Mouse (Mus musculus): ENCODE results near the gene Dnmbp.

Dnmbp gene

GRCm38 (mm10) chr19:43879401-43880212 is 60.4 kb downstream of the Dnmbp start:
- peak; percentile 63 to 85 for DNase-seq (ENCODE audit: low spot score in 2 of 2)

- no peak for DNase-seq (ENCODE audit: low spot score in 2 of 2)
Measured at GRCm38 (mm10) chr19:43878111-43879092, 61.6 kb downstream of the Dnmbp start.

- no peak for DNase-seq (ENCODE audit: low spot score in 2 of 2)
Measured at GRCm38 (mm10) chr19:43877364-43877763, 62.6 kb downstream of the Dnmbp start.

GRCm38 (mm10) chr19:43875996-43876395 is 64.0 kb downstream of the Dnmbp start:
- DNase-seq (ENCODE audit: low spot score in 2 of 2), result peak in 1 of 2 experiments; percentile 27

GRCm38 (mm10) chr19:43874351-43874750 is 65.6 kb downstream of the Dnmbp start:
- no peak for DNase-seq (ENCODE audit: low spot score in 2 of 2)

GRCm38 (mm10) chr19:43870418-43870817 is 69.6 kb downstream of the Dnmbp start:
- DNase-seq (ENCODE audit: low spot score in 2 of 2), result no peak

GRCm38 (mm10) chr19:43857347-43857746 is 82.6 kb downstream of the Dnmbp start:
- no peak for DNase-seq (ENCODE audit: low spot score in 2 of 2)

GRCm38 (mm10) chr19:43852837-43853545 is 87.0 kb downstream of the Dnmbp start:
- DNase-seq (ENCODE audit: low spot score in 2 of 2), result no peak

- no peak for DNase-seq (ENCODE audit: low spot score in 2 of 2)
Measured at GRCm38 (mm10) chr19:43851996-43852630, 87.9 kb downstream of the Dnmbp start.

GRCm38 (mm10) chr19:43850026-43850425 is 90.0 kb downstream of the Dnmbp start:
- no peak for DNase-seq (ENCODE audit: low spot score in 2 of 2)

- no peak for DNase-seq (ENCODE audit: low spot score in 2 of 2)
Measured at GRCm38 (mm10) chr19:43847966-43848365, 92.0 kb downstream of the Dnmbp start.

GRCm38 (mm10) chr19:43847056-43847455 is 92.9 kb downstream of the Dnmbp start:
- no peak for DNase-seq (ENCODE audit: low spot score in 2 of 2)

GRCm38 (mm10) chr19:43845331-43845908 is 94.6 kb downstream of the Dnmbp start:
- DNase-seq (ENCODE audit: low spot score in 2 of 2), result no peak

- DNase-seq (ENCODE audit: low spot score in 2 of 2), result no peak
Measured at GRCm38 (mm10) chr19:43843184-43843583, 96.8 kb downstream of the Dnmbp start.

- DNase-seq (ENCODE audit: low spot score in 2 of 2), result peak; percentile 71 to 83
Measured at GRCm38 (mm10) chr19:43832425-43833069, 107.4 kb downstream of the Dnmbp start.

GRCm38 (mm10) chr19:43826855-43827254 is 113.1 kb downstream of the Dnmbp start:
- DNase-seq (ENCODE audit: low spot score in 2 of 2), result no peak

- DNase-seq (ENCODE audit: low spot score in 2 of 2), result no peak
Measured at GRCm38 (mm10) chr19:43815661-43816414, 124.2 kb downstream of the Dnmbp start.

GRCm38 (mm10) chr19:43813315-43813714 is 126.7 kb downstream of the Dnmbp start:
- no peak for DNase-seq (ENCODE audit: low spot score in 2 of 2)

- no peak for DNase-seq (ENCODE audit: low spot score in 2 of 2)
Measured at GRCm38 (mm10) chr19:43811419-43811818, 128.6 kb downstream of the Dnmbp start.

GRCm38 (mm10) chr19:43809331-43809730 is 130.7 kb downstream of the Dnmbp start:
- no peak for DNase-seq (ENCODE audit: low spot score in 2 of 2)
